Mouse (Mus musculus): Measurements from ENCODE around the gene Lrch1. TPM values are rescaled to one million over a fixed set of nuclear protein-coding genes. Genes with fewer than 3 reads are reported as not detected.

The Lrch1 gene
- polyA plus RNA-seq, 1 experiment: 24.4 TPM

DNA sequence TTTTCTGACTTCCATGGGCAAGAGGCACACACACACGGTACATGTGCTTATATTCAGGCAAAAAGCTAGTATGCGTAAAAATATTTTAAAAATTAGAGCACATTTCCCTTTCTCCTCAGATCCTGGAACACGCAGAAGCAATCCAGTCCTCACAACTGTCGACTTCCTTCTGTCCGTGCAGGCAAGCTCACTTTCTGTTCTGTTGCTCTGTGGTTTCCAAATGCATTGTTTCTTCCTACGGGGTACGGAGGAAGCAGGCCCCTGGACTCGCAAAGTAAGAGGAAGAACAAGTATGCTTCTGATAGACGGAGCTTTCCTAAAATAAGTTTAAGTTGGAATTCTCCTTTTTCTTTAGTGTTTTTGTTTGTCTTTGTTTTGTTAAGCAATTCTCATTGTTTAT lies 8.3 kb downstream of the Lrch1 start:
- no peaks in the 10 kb centered on the region for H3K27me3 ChIP-seq (ENCODE audit: control insufficient read depth, insufficient read depth, low read length)
- H3K4me1 ChIP-seq (ENCODE audit: control insufficient read depth, insufficient read depth, low read length): peaks cover 2% of the 10 kb centered on the region; the same call in 1 of the 2 replicates
- no peak for DNase-seq
- no peak overlapping the region for H3K4me3 ChIP-seq (replicated peaks; ENCODE audit: insufficient read depth, low read depth, low read length)
- no peak overlapping the region for H3K27ac ChIP-seq (ENCODE audit: insufficient read depth, low read length)
- no peak for TF ChIP-seq POLR2A (IDR thresholded peaks at IDR 0.05; ENCODE audit: borderline replicate concordance, insufficient read depth, low read length)
- TF ChIP-seq CTCF (IDR thresholded peaks at IDR 0.05; ENCODE audit: borderline replicate concordance, insufficient read depth, low read depth, low read length): no peak
- 67% methylated on average over 9 of the region's 9 CpGs for WGBS

DNA sequence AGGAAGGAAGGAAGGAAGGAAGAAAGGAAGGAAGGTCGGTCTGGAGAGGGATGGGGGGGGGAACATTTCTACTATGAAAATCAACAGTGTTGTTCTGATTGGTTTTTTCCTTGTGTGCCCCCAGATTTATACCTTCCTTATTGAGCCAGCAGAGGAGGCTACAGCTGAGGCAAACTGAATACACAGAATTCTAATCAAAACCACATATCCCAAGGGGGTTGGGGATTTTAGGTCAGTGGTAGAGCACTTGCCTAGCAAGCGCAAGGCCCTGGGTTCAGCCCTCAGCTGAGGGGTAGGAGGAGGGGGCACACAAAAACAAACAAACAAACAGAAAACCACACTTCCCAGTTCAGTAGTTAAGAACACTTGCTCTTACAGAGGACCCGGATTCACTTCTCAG lies 8.8 kb downstream of the Lrch1 start:
- Histone ChIP-seq H3K27ac (ENCODE audit: insufficient read depth, low read length) (no peak overlapping the region), H3K27me3 (ENCODE audit: control insufficient read depth, insufficient read depth, low read length) (no peaks in the 10 kb centered on the region), H3K4me3 (replicated peaks; ENCODE audit: insufficient read depth, low read depth, low read length) (no peak overlapping the region), H3K4me1 (ENCODE audit: control insufficient read depth, insufficient read depth, low read length) (peaks cover 2% of the 10 kb centered on the region; the same call in 1 of the 2 replicates)
- no peak for DNase-seq
- WGBS: 91% methylated on average over 3 of the region's 3 CpGs
- TF ChIP-seq POLR2A (IDR thresholded peaks at IDR 0.05; ENCODE audit: borderline replicate concordance, insufficient read depth, low read length) (no peak), CTCF (IDR thresholded peaks at IDR 0.05; ENCODE audit: borderline replicate concordance, insufficient read depth, low read depth, low read length) (no peak)

DNA sequence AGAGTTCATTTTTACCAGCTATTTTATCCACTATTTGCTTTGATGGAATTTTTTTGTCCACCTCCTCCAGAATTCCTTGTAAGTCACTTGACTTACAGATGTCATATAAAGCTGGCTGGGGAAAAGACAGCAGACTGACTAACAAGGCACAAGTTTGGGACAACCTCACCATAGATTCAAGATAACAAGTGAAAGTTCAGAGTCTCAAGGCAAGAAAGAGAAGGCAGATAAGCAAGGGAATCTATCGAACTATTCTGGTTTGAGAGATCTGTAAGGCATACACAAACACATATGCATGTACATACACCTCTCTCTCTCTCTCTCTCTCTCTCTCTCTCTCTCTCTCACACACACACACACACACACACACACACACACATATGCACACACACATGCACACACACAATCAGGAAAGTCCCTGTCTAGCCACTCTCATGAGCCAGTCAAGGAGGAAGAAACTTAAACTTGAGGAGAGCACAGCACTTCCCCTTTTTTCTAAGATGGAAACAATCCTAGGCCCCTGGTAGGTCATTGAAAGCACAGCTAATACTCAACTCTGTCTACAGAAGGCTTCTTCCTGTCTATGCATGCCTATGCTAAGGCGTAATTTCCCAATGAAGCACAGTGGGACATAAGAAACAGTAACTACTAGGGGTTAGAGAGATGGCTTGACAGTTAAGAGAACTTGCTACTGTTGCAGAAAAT lies 11.0 kb downstream of the Lrch1 start:
- Histone ChIP-seq H3K4me1 (ENCODE audit: control insufficient read depth, insufficient read depth, low read length) (no peaks in the 10 kb centered on the region), H3K27ac (ENCODE audit: insufficient read depth, low read length) (no peak overlapping the region), H3K27me3 (ENCODE audit: control insufficient read depth, insufficient read depth, low read length) (no peaks in the 10 kb centered on the region), H3K4me3 (replicated peaks; ENCODE audit: insufficient read depth, low read depth, low read length) (no peak overlapping the region)
- 94% methylated on average over 2 of the region's 2 CpGs for WGBS
- no peak for DNase-seq
- TF ChIP-seq POLR2A (IDR thresholded peaks at IDR 0.05; ENCODE audit: borderline replicate concordance, insufficient read depth, low read length) (no peak), CTCF (IDR thresholded peaks at IDR 0.05; ENCODE audit: borderline replicate concordance, insufficient read depth, low read depth, low read length) (no peak)

DNA sequence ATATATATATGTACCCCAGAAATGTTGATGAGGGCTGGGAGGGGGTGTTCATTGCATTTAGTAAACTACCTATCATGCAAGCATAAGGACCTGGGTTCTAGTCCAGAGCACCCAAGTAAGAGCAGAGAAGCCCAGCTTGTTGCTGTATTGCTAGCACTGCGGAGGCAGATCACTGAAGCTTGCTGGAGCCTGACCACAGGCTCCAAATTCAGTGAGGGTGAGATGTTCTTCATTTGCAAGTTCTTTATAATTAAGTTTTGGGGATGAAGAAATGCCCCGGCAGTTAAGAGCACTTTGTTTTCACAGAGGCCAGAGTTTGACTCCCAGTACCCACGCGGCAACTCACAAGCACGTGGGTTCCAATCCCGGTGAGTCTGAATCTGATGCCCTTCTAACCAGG lies 12.6 kb downstream of the Lrch1 start:
- Histone ChIP-seq H3K4me1 (ENCODE audit: control insufficient read depth, insufficient read depth, low read length) (no peaks in the 10 kb centered on the region), H3K27me3 (ENCODE audit: control insufficient read depth, insufficient read depth, low read length) (no peaks in the 10 kb centered on the region), H3K27ac (ENCODE audit: insufficient read depth, low read length) (no peak overlapping the region), H3K4me3 (replicated peaks; ENCODE audit: insufficient read depth, low read depth, low read length) (no peak overlapping the region)
- 96% methylated on average over 6 of the region's 6 CpGs for WGBS
- TF ChIP-seq POLR2A (IDR thresholded peaks at IDR 0.05; ENCODE audit: borderline replicate concordance, insufficient read depth, low read length) (no peak), CTCF (IDR thresholded peaks at IDR 0.05; ENCODE audit: borderline replicate concordance, insufficient read depth, low read depth, low read length) (no peak)
- DNase-seq: no peak

DNA sequence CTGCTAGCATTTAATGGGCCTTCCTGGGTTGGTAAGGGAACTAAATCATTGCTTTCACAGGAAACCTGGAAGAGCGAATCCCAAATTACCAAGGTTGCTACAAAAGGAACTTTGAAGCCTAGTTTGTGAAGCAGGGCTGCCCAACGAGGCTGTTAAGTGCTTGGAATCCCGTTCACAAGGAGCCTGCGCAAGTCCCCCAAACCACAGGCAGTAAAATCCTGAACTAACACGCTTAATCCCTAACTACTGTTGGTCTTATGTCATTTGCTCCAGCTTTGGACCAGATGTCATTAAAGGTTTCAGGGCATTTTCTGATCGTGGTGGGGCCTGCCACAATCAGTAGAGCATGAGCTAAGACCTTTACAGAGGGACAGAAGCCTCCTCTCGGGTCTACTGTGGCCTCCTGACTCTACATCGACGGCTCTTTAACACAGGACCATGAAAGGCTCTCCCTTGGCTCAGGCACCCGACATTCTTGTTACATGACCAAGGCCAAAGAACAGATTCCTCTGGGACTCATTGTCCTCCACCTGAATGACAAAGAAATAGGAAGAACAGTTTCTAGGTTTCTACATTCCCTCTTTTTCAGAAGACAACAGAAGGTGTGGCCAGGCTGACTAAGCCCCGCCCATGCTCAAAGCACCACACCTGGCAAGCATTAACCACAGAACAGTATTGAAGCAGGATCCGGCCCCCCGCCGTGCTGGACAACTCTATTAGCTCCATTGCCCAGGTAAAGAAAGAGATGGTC lies 13.5 kb downstream of the Lrch1 start:
- TF ChIP-seq POLR2A (IDR thresholded peaks at IDR 0.05; ENCODE audit: borderline replicate concordance, insufficient read depth, low read length): no peak
- no peak for TF ChIP-seq CTCF (IDR thresholded peaks at IDR 0.05; ENCODE audit: borderline replicate concordance, insufficient read depth, low read depth, low read length)
- WGBS: 87% methylated on average over 14 of the region's 14 CpGs
- Histone ChIP-seq H3K27ac (ENCODE audit: insufficient read depth, low read length) (no peak overlapping the region), H3K4me3 (replicated peaks; ENCODE audit: insufficient read depth, low read depth, low read length) (no peak overlapping the region), H3K4me1 (ENCODE audit: control insufficient read depth, insufficient read depth, low read length) (no peaks in the 10 kb centered on the region), H3K27me3 (ENCODE audit: control insufficient read depth, insufficient read depth, low read length) (no peaks in the 10 kb centered on the region)
- DNase-seq: no peak

DNA sequence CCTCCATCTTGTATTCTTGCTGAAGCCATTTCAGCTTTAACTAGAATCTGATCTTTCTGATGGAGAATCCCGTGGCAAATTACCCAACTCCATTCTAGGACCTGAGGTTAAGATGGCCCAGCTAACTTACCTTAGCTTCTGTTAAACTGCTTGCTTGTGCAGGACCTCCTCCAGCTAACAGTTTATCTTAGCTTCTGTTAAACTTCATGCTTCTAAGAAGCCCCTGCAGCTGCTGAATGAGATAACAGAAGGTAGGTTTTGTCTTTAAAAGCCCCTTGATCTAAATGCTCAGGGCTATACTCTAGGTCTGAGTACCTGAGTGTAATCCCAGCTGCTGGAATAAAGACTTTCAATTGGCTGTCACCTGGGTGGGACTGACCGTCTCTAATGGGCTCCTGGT lies 17.9 kb downstream of the Lrch1 start:
- no peak overlapping the region for H3K27ac ChIP-seq (ENCODE audit: insufficient read depth, low read length)
- no peak overlapping the region for H3K4me3 ChIP-seq (replicated peaks; ENCODE audit: insufficient read depth, low read depth, low read length)
- H3K27me3 ChIP-seq (ENCODE audit: control insufficient read depth, insufficient read depth, low read length): no peaks in the 10 kb centered on the region
- TF ChIP-seq CTCF (IDR thresholded peaks at IDR 0.05; ENCODE audit: borderline replicate concordance, insufficient read depth, low read depth, low read length) (no peak), POLR2A (IDR thresholded peaks at IDR 0.05; ENCODE audit: borderline replicate concordance, insufficient read depth, low read length) (no peak)
- no peak for DNase-seq
- no peaks in the 10 kb centered on the region; the same call in 1 of the 2 replicates for H3K4me1 ChIP-seq (ENCODE audit: control insufficient read depth, insufficient read depth, low read length)
- WGBS: 92% methylated on average over 2 of the region's 2 CpGs

DNA sequence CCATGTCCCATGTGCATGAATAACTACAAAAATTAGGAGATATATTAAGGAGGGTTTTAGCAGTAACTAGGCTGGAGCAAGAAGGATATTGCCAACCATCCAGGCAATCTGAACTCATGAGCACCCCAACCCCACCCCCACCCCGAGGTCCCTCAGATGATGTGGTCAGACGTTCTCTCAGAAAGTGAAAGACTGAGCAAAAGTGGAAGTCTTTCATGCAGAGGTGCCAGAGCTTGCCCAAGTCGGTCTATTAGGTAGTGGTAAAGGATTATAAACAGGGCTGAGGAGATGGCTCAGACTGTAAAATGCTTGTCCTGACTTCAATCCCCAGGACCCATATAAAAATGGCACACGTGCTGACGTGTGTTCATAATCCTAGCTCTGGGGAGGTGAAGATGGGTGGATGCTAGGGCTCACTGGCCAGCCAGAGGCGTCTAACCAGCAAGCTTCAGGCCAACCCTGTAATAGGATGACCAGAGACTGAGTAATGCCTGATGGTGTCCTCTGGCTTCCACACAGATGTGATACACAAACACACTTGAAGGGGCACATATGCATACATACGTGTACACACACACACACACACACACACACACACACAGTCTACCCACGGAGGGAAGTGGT lies 18.8 kb downstream of the Lrch1 start:
- Histone ChIP-seq H3K4me3 (replicated peaks; ENCODE audit: insufficient read depth, low read depth, low read length) (no peak overlapping the region), H3K4me1 (ENCODE audit: control insufficient read depth, insufficient read depth, low read length) (no peaks in the 10 kb centered on the region; the same call in 1 of the 2 replicates), H3K27ac (ENCODE audit: insufficient read depth, low read length) (no peak overlapping the region), H3K27me3 (ENCODE audit: control insufficient read depth, insufficient read depth, low read length) (no peaks in the 10 kb centered on the region)
- no peak for DNase-seq
- WGBS: 97% methylated on average over 8 of the region's 8 CpGs
- TF ChIP-seq CTCF (IDR thresholded peaks at IDR 0.05; ENCODE audit: borderline replicate concordance, insufficient read depth, low read depth, low read length) (no peak), POLR2A (IDR thresholded peaks at IDR 0.05; ENCODE audit: borderline replicate concordance, insufficient read depth, low read length) (no peak)

Data from cerebellum, adult 2 months (tissue).